Mouse (Mus musculus) forebrain, embryonic 16.5 days (tissue): ENCODE measurements around the gene Hid1. TPM values are rescaled to one million over a fixed set of nuclear protein-coding genes. Genes with fewer than 3 reads are reported as not detected.
A peak's percentile ranks its signal among the peaks of the same experiment; 100 is the strongest.

ENCODE experiments used
- ATAC-seq: fragments of 200-750 bp; cut with Nextera tagmentation; 2 replicates; pipeline ENCODE4 v1.8.0; 2017; ENCODE audit warnings: mild to moderate bottlenecking, moderate library complexity
- H3K27ac ChIP-seq: fragments of 300-500 bp; sonication (generic); 2 replicates; pipeline ENCODE4 v1.5.1; 2014; ENCODE audit warnings: low read length, control low read depth
- H3K27me3 ChIP-seq: fragments of 300-500 bp; sonication (generic); replicated peaks from 2 replicates; pipeline ENCODE4 v1.6.1; 2014; ENCODE audit warnings: low read length; ENCODE audit not compliant: control insufficient read depth, insufficient read depth
- H3K36me3 ChIP-seq: fragments of 300-500 bp; sonication (generic); 2 replicates; pipeline ENCODE4 v1.6.1; 2014; ENCODE audit not compliant: control insufficient read depth, insufficient read depth
- H3K4me1 ChIP-seq: fragments of 300-500 bp; sonication (generic); replicated peaks from 2 replicates; pipeline ENCODE4 v1.6.1; 2014; ENCODE audit warnings: low read length; ENCODE audit not compliant: control insufficient read depth, insufficient read depth
- H3K4me2 ChIP-seq: fragments of 300-500 bp; sonication (generic); 2 replicates; pipeline ENCODE4 v1.6.1; 2014; ENCODE audit warnings: mild to moderate bottlenecking, low read length, control low read depth
- H3K4me3 ChIP-seq: fragments of 300-500 bp; sonication (generic); replicated peaks from 2 replicates; pipeline ENCODE4 v1.5.1; 2014; ENCODE audit warnings: mild to moderate bottlenecking, low read length, control low read depth
- H3K9ac ChIP-seq: fragments of 300-500 bp; sonication (generic); replicated peaks from 2 replicates; pipeline ENCODE4 v1.6.1; 2014; ENCODE audit warnings: low read depth, low read length, control low read depth
- H3K9me3 ChIP-seq: fragments of 300-500 bp; sonication (generic); 2 replicates; pipeline ENCODE4 v1.6.1; 2016; ENCODE audit warnings: low read length; ENCODE audit not compliant: control insufficient read depth
- WGBS: fragments of 180-500 bp; shearing (Covaris S2); extraction: QIAGEN DNeasy Blood & Tissue Kit; methylation state at CpG from one replicate; pipeline ENCODE4 v1.1.7; 2014; 5-methylcytosine and 5-hydroxymethylcytosine counted together
- polyA plus RNA-seq: library from polyadenylated mRNA; unstranded; fragments of >200 nt; fragmentation: Nextera tagmentation; extraction: Ambion mirVana; gene quantifications from 2 replicates; pipeline ENCODE4 v1.2.1, GENCODE M21; 2015

Gene Hid1
- polyA plus RNA-seq, 1 experiment from 2014 or later: 58.2 TPM

DNA sequence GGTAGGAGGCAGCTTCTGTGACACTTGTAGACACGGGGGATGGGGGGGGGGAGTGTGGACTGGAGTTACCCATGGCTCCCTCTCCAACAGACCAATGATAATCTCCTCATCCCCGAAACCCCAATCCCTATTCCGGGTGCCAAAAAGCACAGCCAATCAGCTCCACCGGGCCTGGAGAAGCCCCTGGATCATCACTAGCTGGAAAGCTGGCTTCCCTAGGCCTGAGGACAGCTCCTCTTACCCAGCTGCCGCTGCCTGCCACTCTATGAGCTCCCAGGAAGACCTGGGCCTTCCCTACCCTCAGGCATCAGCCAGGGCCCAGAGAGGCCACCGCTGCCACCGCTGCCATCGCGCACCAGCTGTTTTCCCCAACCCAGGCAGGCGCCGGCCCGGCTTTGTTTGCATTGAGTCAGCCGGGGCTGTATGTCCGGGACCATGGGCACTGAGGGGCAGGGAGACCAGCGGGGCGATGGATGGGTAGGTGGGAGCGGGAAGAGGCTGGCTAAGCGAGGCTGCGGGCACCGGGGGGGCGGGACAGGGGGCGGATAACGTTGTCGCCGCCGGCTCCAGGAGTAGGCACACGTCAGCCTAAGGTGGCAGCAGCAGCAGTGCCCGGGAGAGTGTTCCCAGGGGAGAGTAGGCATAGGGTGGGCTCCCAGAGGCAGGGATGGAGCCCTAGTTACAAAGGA lies 706 bp downstream of the Hid1 start:
- Histone ChIP-seq H3K27ac (peak overlapping the region; percentile 68), H3K4me2 (peak overlapping the region; percentile 95), H3K4me3 (peak overlapping the region; percentile 81), H3K9ac (peak overlapping the region; percentile 72), H3K36me3 (no peaks in the 10 kb centered on the region), H3K9me3 (no peaks in the 10 kb centered on the region), H3K27me3 (no peaks in the 10 kb centered on the region), H3K4me1 (peaks cover 18% of the 10 kb centered on the region)
- WGBS: under 1% methylated on average over 28 of the region's 28 CpGs
- ATAC-seq: peak; percentile 81

GRCm38 (mm10) chr11:115366039-115366705 lies 1.4 kb downstream of the Hid1 start:
- no peak; the same call in 1 of the 2 replicates for ATAC-seq
- 43% methylated on average over 7 of the region's 7 CpGs for WGBS
- Histone ChIP-seq H3K36me3 (no peaks in the 10 kb centered on the region), H3K27me3 (no peaks in the 10 kb centered on the region), H3K9me3 (no peaks in the 10 kb centered on the region), H3K27ac (no peak overlapping the region), H3K4me2 (peak overlapping the region; percentile 95), H3K9ac (peak overlapping the region; percentile 72; the same call in 1 of the 2 replicates), H3K4me3 (peak overlapping the region; percentile 81), H3K4me1 (peaks cover 18% of the 10 kb centered on the region)

- Histone ChIP-seq H3K9ac (no peak overlapping the region), H3K27ac (no peak overlapping the region), H3K9me3 (no peaks in the 10 kb centered on the region), H3K4me3 (no peak overlapping the region), H3K4me2 (no peak overlapping the region), H3K36me3 (no peaks in the 10 kb centered on the region), H3K27me3 (no peaks in the 10 kb centered on the region), H3K4me1 (peaks cover 21% of the 10 kb centered on the region)
- 89% methylated on average over 3 of the region's 3 CpGs for whole genome bisulfite sequencing
- ATAC-seq: no peak
These were observed 3.4 kb downstream of the Hid1 start for GRCm38 (mm10) chr11:115364136-115364535.

GRCm38 (mm10) chr11:115359726-115360125 lies 7.8 kb downstream of the Hid1 start:
- H3K9ac ChIP-seq: no peak overlapping the region
- H3K27ac ChIP-seq: no peak overlapping the region
- no peak overlapping the region for H3K4me3 ChIP-seq
- ATAC-seq: no peak
- no peaks in the 10 kb centered on the region for H3K27me3 ChIP-seq
- peaks cover 10% of the 10 kb centered on the region for H3K4me1 ChIP-seq
- H3K4me2 ChIP-seq: no peak overlapping the region
- H3K9me3 ChIP-seq: no peaks in the 10 kb centered on the region
- WGBS: 69% methylated on average over 6 of the region's 6 CpGs
- H3K36me3 ChIP-seq: no peaks in the 10 kb centered on the region

- WGBS: 44% methylated on average over 3 of the region's 3 CpGs
- Histone ChIP-seq H3K27ac (no peak overlapping the region), H3K36me3 (no peaks in the 10 kb centered on the region), H3K4me1 (peaks cover 10% of the 10 kb centered on the region), H3K9me3 (no peaks in the 10 kb centered on the region), H3K4me3 (no peak overlapping the region), H3K27me3 (no peaks in the 10 kb centered on the region), H3K4me2 (no peak overlapping the region), H3K9ac (no peak overlapping the region)
- no peak for ATAC-seq
These were observed 8.3 kb downstream of the Hid1 start for GRCm38 (mm10) chr11:115359293-115359692.

GRCm38 (mm10) chr11:115358468-115358867 lies 9.1 kb downstream of the Hid1 start:
- Histone ChIP-seq H3K36me3 (no peaks in the 10 kb centered on the region), H3K9ac (0 out of 2 replicates have a peak overlapping the region, but pooled peaks have one; percentile 12), H3K27ac (no peak overlapping the region), H3K9me3 (no peaks in the 10 kb centered on the region), H3K4me1 (peaks cover 10% of the 10 kb centered on the region), H3K27me3 (no peaks in the 10 kb centered on the region), H3K4me2 (no peak overlapping the region), H3K4me3 (no peak overlapping the region)
- 16% methylated on average over 5 of the region's 5 CpGs for WGBS
- peak; percentile 49; the same call in 1 of the 2 replicates for ATAC-seq

GRCm38 (mm10) chr11:115354183-115354582 lies 13.4 kb downstream of the Hid1 start:
- Histone ChIP-seq H3K4me3 (no peak overlapping the region), H3K27ac (no peak overlapping the region), H3K4me2 (no peak overlapping the region), H3K4me1 (peaks cover 6% of the 10 kb centered on the region), H3K36me3 (no peaks in the 10 kb centered on the region), H3K9me3 (no peaks in the 10 kb centered on the region), H3K9ac (no peak overlapping the region), H3K27me3 (no peaks in the 10 kb centered on the region)
- WGBS: 11% methylated on average over 8 of the region's 8 CpGs
- ATAC-seq: peak; percentile 57

- no peak for ATAC-seq
- peaks cover 3% of the 10 kb centered on the region; the same call in 1 of the 2 replicates for H3K36me3 ChIP-seq
These were observed 14.2 kb downstream of the Hid1 start for GRCm38 (mm10) chr11:115353375-115353774.

DNA sequence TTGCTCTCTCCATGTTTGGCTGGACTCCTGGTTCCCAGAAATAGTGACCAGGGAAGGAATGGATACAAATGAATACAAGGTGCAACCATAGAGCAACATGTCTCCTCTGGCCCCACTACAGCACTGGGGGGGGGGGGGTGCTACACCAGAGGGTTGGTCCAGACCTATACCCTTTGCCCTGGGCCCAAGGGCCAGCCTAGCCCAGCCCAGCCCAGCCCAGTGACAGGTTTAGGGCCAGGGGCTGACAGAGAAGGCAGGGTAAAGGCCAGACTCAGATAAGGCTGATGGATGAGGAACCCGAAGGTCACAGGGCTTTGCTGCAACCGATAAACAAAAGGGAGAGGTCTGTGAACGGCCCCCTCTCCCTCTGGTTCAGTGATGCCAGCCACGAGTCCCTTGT lies 17.6 kb downstream of the Hid1 start:
- H3K27ac ChIP-seq: no peak overlapping the region
- H3K4me3 ChIP-seq: no peak overlapping the region
- H3K9ac ChIP-seq: no peak overlapping the region
- H3K36me3 ChIP-seq: peaks cover 3% of the 10 kb centered on the region; the same call in 1 of the 2 replicates
- H3K4me1 ChIP-seq: 0 out of 2 replicates have a peak, but pooled peaks cover 3% of the 10 kb centered on the region
- no peaks in the 10 kb centered on the region for H3K27me3 ChIP-seq
- 83% methylated on average over 4 of the region's 4 CpGs for WGBS
- ATAC-seq: no peak
- no peak overlapping the region for H3K4me2 ChIP-seq
- no peaks in the 10 kb centered on the region for H3K9me3 ChIP-seq

More at GRCm38 (mm10) chr11:115353375-115353774, 14.2 kb downstream of the Hid1 start:
- H3K4me2 ChIP-seq: no peak overlapping the region
- H3K9ac ChIP-seq: no peak overlapping the region
- no peak overlapping the region for H3K4me3 ChIP-seq
- no peaks in the 10 kb centered on the region for H3K27me3 ChIP-seq
- H3K4me1 ChIP-seq: no peaks in the 10 kb centered on the region
- 96% methylated on average over 5 of the region's 5 CpGs for WGBS
- H3K9me3 ChIP-seq: no peaks in the 10 kb centered on the region
- no peak overlapping the region for H3K27ac ChIP-seq
